Mouse (Mus musculus): Measurements from ENCODE around the gene Ccdc116.

The Ccdc116 gene

DNA sequence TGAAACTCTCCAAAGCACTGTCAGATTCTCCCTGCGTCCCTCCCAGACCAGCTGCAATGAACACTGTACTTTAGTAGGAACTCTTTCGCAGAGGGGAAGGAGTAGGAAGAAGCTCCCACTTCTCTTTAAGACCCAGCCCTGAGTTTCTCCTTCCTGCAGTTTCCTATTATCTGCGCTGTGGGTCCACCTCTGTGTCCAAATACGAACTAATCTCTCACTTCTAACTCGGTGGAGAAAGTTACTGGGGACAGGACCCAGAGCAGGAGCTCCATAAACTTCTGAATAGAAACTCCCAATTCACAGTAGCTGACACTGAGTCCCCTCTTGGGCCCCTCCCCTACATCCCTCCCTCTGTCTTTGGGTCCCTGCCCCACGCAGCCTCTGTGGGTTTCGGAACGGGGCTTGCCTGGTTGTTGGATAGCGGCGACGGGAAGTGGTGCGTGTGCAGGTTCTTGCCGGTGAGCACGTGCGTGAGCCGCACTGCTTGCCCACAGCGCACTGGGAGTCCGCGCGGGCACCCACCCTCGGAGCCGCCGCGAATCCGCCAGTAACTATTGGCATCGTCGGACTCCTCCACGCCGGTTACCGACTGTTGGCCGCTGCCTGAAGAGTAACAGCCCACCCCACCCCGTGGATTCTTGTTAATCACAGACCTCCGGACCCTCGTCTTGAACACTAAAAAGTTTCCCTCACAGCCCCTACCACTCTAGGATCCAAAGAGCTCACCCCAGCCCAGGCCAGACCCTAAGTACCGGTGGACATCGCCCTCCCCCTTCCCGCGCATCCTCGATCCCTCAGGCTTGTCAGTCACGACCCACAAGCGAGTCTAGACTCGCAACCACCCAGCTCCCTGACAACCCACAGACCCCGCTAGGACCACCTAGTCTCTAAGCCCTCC lies 15.6 kb downstream of the Ccdc116 start:
- in situ Hi-C loops (cut with MboI, MseI) = loop anchor here (5.0 kb wide), 1 partner anchor 71 kb away; the partner anchor contains the start of gene Ube2l3

DNA sequence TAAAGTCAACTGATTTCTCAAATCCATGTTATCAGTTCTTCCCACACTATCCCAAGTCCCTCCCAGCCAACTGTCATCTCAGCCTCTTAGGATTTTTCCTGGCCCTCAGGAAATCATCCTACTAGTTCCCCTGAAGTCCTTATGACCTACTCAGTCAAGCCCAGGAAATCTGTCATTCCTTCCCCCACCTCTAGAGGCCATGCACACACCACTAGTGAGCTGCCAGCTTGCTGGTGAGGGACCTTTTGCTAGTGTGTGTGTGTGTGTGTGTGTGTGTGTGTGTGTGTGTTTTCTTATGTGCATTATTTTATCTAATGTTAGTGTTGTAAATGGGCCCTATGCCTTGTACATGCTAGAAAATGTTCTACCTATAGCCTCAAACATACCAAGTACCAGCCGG lies 19.7 kb downstream of the Ccdc116 start:
- in situ Hi-C loops (cut with MboI, MseI) = no loop called here

DNA sequence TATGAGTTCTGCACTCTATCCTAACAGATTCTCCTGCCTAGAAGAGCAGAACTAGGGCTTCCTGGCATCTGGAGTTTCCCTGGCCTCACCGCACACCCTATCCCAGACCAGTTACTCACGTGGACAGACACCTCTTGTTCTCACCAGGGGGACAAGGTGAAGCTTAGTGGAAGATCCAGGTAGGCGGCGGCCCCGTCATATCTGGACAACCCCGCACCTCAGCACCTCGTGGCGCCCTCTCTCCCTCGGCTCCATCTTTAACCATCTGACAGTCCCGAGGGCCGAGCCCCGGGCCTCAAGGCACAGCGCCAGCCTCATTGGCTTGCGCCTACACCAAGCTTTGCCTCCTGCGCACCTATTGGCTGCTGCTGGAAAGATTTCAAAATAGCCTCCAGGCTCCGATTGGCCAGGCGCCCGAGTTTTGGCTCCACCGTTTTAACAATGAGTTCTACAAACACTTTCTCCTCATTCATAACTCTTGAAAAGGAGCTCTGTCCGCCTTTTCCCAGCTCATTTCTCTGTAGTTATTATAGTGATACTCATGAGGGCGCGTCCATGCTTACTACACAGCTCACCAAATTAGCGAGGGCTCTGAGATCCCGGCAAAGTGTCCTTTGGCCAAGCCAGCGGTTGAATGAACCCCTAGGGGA lies 22.0 kb downstream of the Ccdc116 start, which contains the start of gene 2610318N02Rik:
2610318N02Rik (minus strand) TSS at position 297 of the 650 bp plus-strand sequence.
- in situ Hi-C loops (cut with MboI, MseI) = no loop called here

DNA sequence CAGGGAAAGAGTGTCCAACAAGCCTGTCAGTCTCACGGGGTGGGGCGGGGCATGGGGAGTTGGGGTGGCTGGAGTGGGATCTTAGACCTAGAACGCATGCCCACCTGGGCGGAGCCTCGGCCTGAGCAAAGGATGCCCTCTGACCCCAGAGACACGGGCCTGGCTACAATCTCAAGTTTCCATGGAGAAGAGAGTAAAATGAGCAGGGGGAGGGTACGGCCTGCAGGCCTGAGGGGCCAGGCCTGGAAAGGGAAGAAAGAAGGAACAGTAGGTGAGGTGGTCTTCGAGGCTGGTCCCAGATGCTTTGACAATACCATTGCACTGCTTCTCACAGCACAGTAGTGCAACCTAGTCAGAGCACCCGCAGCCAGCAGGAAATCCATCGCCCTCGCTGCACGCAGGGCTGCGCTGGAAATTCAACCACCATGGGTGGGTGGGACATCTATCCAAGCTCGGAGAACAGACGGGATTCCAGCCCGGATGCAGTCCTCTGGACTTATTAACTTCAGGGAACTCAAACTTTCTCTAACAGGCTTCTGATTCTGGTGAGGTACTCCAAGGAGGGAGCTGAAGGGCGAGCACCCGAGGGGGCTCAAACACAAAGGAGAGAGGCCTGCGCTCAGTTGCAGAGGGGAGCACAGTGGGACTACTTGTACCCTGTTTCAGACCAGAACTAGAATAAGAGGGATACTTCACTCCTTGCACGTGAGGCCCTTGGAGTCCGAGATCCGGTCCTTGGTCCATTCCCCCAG lies 22.7 kb downstream of the Ccdc116 start:
- in situ Hi-C loops (cut with MboI, MseI) = no loop called here

DNA sequence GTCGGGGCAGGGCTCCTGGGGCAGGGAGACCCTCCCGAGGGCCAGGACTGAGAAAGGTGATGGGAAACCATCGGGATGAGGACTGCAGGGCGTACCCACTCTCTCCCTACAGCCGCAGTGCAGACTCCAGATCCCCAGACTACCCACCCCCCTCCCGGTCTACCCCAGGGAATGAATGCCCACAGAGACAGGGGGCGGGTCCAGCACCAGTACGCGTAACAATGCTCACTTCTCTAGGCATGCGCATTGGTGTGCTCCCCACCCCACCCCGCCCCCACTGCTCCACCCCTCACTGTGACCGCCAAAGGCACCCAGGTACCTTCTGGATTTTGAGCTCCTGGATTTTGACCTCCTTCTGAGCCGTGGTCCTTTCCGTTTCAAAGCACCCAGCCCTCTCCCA lies 25.5 kb downstream of the Ccdc116 start:
- in situ Hi-C loops (cut with MboI, MseI) = no loop called here

DNA sequence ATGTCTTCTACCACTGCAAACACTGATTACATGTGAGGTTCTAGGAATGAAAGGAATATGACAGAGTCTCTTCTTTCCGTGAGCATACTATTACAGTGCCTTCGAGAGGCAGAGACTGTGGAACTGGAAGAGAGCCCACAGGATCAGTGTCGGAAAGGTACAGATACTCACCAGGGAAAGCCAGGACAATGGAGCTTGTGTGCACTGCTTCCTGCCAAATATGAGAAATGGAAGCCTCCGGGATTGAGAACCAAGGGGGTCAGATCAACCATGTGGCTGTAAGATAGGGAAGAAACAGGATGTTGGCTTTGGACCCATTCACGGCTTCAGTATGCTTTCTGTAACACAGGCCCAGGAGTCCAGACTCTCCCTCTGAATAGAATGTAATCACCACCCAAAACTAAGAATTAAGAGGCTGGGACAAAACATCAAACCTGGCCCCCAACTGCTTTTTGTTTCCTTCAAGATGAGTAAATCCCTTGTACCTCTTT lies 29.7 kb downstream of the Ccdc116 start:
- in situ Hi-C loops (cut with MboI, MseI) = loop anchor here (10.0 kb wide), 1 partner anchor 1243 kb away; no protein-coding TSS in a partner anchor

DNA sequence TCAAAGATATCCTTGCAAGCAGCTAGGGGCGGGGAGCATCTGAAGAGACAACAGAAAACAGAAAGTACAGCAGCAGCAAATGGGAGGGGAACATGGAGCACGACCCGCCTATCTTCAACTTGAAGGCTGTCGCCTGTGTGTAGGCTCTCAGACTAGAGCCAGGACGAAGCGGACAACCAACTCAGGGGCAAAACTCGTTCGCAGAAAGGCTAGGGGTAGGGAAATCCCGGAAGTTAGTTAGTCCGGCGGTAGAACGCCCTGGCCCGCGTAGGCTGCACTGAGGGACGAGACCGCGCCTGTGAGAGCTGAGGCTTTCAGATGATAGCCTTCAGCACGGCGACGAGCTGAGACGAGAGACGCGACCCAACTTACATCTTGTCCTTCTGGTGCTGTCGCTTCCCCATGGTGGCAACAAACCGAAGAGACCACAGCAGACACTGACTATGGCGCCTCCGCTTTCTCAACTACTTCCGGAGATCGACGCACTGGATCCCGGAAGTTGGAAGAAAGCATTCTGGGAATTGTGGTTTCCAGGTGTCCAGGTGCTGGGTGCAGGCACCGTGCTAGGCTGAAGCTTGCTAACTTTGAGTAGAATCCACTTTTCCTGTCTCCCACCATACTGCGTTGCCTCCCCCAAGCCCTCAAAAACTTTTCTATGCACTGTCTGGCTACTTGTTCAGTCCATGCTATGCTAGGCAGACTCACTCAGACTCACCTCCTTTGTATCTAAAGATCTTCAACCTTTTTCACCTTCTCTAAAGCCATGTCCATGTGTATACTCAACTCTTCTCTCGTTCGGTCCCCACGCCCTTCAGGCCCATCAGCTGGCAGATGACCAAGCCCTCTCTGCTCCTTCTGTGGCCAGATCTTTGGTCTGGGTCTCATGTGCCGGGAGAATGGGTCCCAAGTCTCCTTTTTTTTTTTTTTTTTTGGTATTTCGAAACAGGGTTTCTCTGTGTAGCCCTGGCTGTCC lies 36.0 kb downstream of the Ccdc116 start, which contains the start of gene Ppil2:
Ppil2 (minus strand) TSS at position 487 of the 973 bp plus-strand sequence.
- in situ Hi-C loops (cut with MboI, MseI) = loop anchor here (10.0 kb wide), 1 partner anchor 1236 kb away; no protein-coding TSS in a partner anchor

DNA sequence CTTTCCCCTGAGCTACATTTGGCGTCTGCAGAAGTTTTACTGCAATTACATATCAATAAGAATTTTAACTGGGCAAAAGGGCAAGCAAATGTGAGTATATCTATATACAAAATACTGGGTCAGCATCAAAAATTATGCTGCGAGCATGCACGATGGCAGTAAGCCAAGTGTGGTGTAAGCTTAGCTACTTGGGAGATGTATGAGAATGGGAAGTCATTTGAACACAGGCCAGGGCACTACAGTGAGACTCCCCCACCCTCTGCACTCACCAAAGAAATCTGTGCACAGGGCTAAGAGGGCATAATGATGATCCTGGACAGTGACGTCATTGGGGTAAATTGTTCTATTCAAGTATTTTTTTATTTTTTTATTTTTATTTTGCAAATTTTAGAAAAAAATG lies 42.4 kb downstream of the Ccdc116 start:
- in situ Hi-C loops (cut with MboI, MseI) = no loop called here

DNA sequence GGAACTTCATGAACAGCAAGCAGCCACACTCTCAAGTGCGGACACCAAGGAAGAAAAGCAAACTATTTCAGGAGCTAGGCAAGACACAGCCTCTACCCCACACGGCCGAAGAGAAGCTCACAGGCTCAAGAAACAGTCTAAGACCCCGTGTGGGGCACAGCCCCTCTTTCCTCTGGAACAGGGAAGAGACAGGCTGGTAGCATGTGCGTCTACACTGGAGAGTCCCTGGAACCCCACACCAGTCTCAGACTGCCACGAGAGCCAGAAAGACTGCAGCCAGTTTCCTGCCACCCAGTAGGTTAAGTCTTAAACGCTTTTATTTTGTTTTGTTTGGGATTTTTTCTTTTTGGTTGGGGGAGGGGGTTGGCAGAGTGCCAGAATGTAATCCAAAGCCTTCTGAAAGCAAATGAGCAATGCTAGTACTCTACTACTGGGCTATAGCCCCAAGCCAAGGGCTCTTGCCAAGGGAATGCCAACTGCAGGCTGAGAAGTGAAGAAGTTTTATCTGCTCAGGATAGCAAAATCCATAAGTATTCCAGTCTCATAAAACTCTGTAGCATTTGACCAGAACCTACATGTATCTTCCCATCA lies 44.3 kb downstream of the Ccdc116 start:
- in situ Hi-C loops (cut with MboI, MseI) = no loop called here

DNA sequence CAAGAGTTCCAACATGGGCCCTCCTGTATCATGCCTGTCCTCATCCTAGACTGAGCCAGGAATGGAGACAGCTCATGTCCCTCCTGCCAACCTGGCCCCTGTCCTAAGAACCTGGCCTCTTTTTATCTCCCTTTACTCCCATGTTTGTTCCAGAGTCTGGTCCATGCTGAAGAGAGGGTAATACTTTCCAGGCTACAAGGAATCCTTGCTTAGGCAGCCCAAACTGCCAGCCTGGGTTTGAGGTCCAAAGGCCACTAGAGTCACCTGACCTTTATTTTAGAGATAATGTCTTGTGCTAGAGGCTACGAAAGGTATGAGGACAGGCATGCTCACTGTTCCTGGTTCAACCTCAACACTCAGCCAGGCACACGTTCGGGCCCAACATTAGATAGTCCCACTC lies 50.1 kb downstream of the Ccdc116 start:
- in situ Hi-C loops (cut with MboI, MseI) = no loop called here

Measured in regulatory T cell (primary cell).